Mouse (Mus musculus) kidney, postnatal 0 days (tissue): ENCODE measurements around the gene Evi2. TPM values are rescaled to one million over a fixed set of nuclear protein-coding genes. Genes with fewer than 3 reads are reported as not detected.

Experiments
- ATAC-seq: fragments of 200-750 bp; cut with Nextera tagmentation; replicated peaks from 2 replicates; pipeline ENCODE4 v1.8.0; 2017; ENCODE audit warnings: low read depth, moderate number of reproducible peaks, moderate TSS enrichment, moderate library complexity; ENCODE audit not compliant: low FRiP score
- DNase-seq: peaks from one replicate; pipeline ENCODE4 v3.0.0-alpha.2; 2016; ENCODE audit warnings: low spot score
- H3K27ac ChIP-seq: fragments of 300-500 bp; sonication (generic); 2 replicates; pipeline ENCODE4 v1.5.1; 2014; ENCODE audit warnings: mild to moderate bottlenecking
- H3K27me3 ChIP-seq: fragments of 300-500 bp; sonication (generic); 2 replicates; pipeline ENCODE4 v1.6.1; 2014; ENCODE audit warnings: low read length, mixed read lengths; ENCODE audit not compliant: insufficient read depth
- H3K36me3 ChIP-seq: fragments of 300-500 bp; sonication (generic); 2 replicates; pipeline ENCODE4 v1.6.1; 2014; ENCODE audit warnings: low read length, mixed read lengths; ENCODE audit not compliant: insufficient read depth
- H3K4me1 ChIP-seq: fragments of 300-500 bp; sonication (generic); replicated peaks from 2 replicates; pipeline ENCODE4 v1.6.1; 2014; ENCODE audit warnings: antibody characterized with exemption, low read length, mixed read lengths; ENCODE audit not compliant: insufficient read depth
- H3K4me2 ChIP-seq: fragments of 300-500 bp; sonication (generic); 2 replicates; pipeline ENCODE4 v1.6.1; 2014; ENCODE audit warnings: mild to moderate bottlenecking, low read length, moderate library complexity, mixed read lengths
- H3K4me3 ChIP-seq: fragments of 300-500 bp; sonication (generic); replicated peaks from 2 replicates; pipeline ENCODE4 v1.5.1; 2014; ENCODE audit warnings: low read depth, low read length
- H3K9ac ChIP-seq: fragments of 300-500 bp; sonication (generic); 2 replicates; pipeline ENCODE4 v1.6.1; 2014; ENCODE audit warnings: low read depth, low read length
- H3K9me3 ChIP-seq: fragments of 300-500 bp; sonication (generic); replicated peaks from 2 replicates; pipeline ENCODE4 v1.6.1; 2016; ENCODE audit warnings: low read length, inconsistent platforms, mixed read lengths
- CTCF ChIP-seq: IDR thresholded peaks from 2 replicates; pipeline ENCODE4 v1.5.1; 2016; ENCODE audit warnings: antibody characterized with exemption, low read depth, mild to moderate bottlenecking, moderate library complexity
- WGBS: fragments of 180-500 bp; shearing (Covaris S2); extraction: QIAGEN DNeasy Blood & Tissue Kit; methylation state at CpG from one replicate; pipeline ENCODE4 v1.1.7; 2014; 5-methylcytosine and 5-hydroxymethylcytosine counted together
- polyA plus RNA-seq: library from polyadenylated mRNA; unstranded; fragments of >200 nt; fragmentation: Nextera tagmentation; extraction: Ambion mirVana; gene quantifications from 2 replicates; pipeline ENCODE4 v1.2.1, GENCODE M21; 2015

The Evi2 gene
- polyA plus RNA-seq, 1 experiment from 2014 or later = 0.12 TPM

GRCm38 (mm10) chr11:79522944-79523343 is 7.4 kb downstream of the Evi2 start:
- no peak overlapping the region for H3K27ac ChIP-seq
- no peaks in the 10 kb centered on the region for H3K27me3 ChIP-seq
- 0 out of 2 replicates have a peak, but pooled peaks cover 4% of the 10 kb centered on the region for H3K4me1 ChIP-seq
- DNase-seq (no peak), ATAC-seq (no peak)
- no peak overlapping the region for H3K4me2 ChIP-seq
- no peaks in the 10 kb centered on the region for H3K9me3 ChIP-seq
- no peak overlapping the region for H3K9ac ChIP-seq
- peaks cover 4% of the 10 kb centered on the region; the same call in 1 of the 2 replicates for H3K36me3 ChIP-seq
- TF ChIP-seq CTCF = no peak
- H3K4me3 ChIP-seq = no peak overlapping the region
- 80% methylated on average over 1 of the region's 1 CpGs for WGBS

DNA sequence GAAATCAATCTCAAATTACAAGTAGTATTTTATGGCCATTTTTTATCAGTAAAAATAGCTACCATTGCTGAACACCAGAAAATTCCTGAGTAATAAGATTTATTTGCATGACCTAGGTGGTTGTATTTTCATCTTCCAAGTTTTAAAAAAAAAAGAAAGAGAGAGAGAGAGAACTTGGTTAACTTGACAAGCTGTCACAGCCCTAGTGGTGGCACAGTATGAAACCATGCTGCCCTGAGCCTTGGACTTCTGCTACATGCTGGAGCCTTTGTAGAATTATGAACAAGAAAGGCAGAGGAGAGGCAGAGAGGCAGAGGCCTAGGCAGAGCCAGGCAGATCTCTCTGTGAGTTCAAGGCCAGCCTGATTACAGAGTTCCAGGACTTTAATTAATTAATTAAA is 8.5 kb downstream of the Evi2 start:
- Histone ChIP-seq H3K9ac (no peak overlapping the region), H3K27me3 (no peaks in the 10 kb centered on the region), H3K4me2 (no peak overlapping the region), H3K4me1 (0 out of 2 replicates have a peak, but pooled peaks cover under 1% of the 10 kb centered on the region), H3K9me3 (no peaks in the 10 kb centered on the region), H3K4me3 (no peak overlapping the region), H3K27ac (no peak overlapping the region), H3K36me3 (0 out of 2 replicates have a peak, but pooled peaks cover under 1% of the 10 kb centered on the region)
- ATAC-seq (no peak), DNase-seq (no peak)
- no peak for TF ChIP-seq CTCF

DNA sequence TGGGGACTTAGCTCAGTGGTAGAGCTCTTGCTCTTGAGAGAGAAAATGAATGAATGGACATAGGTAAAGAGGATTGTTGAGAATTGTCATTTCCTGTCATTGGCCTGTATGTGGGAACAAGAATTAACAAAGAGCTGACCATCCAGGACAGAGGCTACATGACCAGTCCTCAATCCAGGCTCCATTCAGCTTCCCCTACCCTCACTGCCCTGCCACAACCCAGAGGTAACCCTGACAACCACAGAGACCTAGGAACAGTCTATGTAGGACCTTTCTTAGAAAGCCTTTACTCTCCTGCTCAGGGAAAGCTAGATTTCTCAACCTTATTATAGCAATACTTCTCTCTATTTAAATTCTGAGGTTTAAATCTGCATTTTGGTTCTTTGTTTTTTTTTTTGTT is 9.6 kb downstream of the Evi2 start:
- H3K36me3 ChIP-seq = no peaks in the 10 kb centered on the region
- H3K27me3 ChIP-seq = no peaks in the 10 kb centered on the region
- H3K9ac ChIP-seq = no peak overlapping the region
- no peak overlapping the region for H3K4me3 ChIP-seq
- H3K4me2 ChIP-seq = no peak overlapping the region
- TF ChIP-seq CTCF = no peak
- no peak overlapping the region for H3K27ac ChIP-seq
- DNase-seq = no peak
- H3K4me1 ChIP-seq = no peaks in the 10 kb centered on the region
- no peaks in the 10 kb centered on the region for H3K9me3 ChIP-seq
- ATAC-seq = no peak

- Histone ChIP-seq H3K4me3 (no peak overlapping the region), H3K9ac (no peak overlapping the region), H3K4me1 (no peaks in the 10 kb centered on the region), H3K27me3 (no peaks in the 10 kb centered on the region), H3K4me2 (no peak overlapping the region), H3K36me3 (no peaks in the 10 kb centered on the region), H3K9me3 (no peaks in the 10 kb centered on the region), H3K27ac (no peak overlapping the region)
- DNase-seq = no peak
- 70% methylated on average over 1 of the region's 1 CpGs for WGBS
- ATAC-seq = no peak
- no peak for TF ChIP-seq CTCF
Measured at GRCm38 (mm10) chr11:79519878-79520291, 10.5 kb downstream of the Evi2 start.

GRCm38 (mm10) chr11:79519299-79519698 is 11.1 kb downstream of the Evi2 start:
- WGBS = 86% methylated on average over 6 of the region's 6 CpGs
- TF ChIP-seq CTCF = no peak
- Histone ChIP-seq H3K9ac (no peak overlapping the region), H3K9me3 (no peaks in the 10 kb centered on the region), H3K27ac (no peak overlapping the region), H3K4me2 (no peak overlapping the region), H3K4me3 (no peak overlapping the region), H3K27me3 (no peaks in the 10 kb centered on the region), H3K36me3 (no peaks in the 10 kb centered on the region), H3K4me1 (no peaks in the 10 kb centered on the region)
- DNase-seq (no peak), ATAC-seq (no peak)

GRCm38 (mm10) chr11:79515798-79516197 is 14.6 kb downstream of the Evi2 start:
- ATAC-seq (no peak), DNase-seq (no peak)
- TF ChIP-seq CTCF = no peak
- Histone ChIP-seq H3K27me3 (no peaks in the 10 kb centered on the region), H3K4me2 (no peak overlapping the region), H3K9ac (no peak overlapping the region), H3K4me3 (no peak overlapping the region), H3K36me3 (no peaks in the 10 kb centered on the region), H3K27ac (no peak overlapping the region), H3K4me1 (no peaks in the 10 kb centered on the region), H3K9me3 (no peaks in the 10 kb centered on the region)
- 96% methylated on average over 2 of the region's 2 CpGs for WGBS

DNA sequence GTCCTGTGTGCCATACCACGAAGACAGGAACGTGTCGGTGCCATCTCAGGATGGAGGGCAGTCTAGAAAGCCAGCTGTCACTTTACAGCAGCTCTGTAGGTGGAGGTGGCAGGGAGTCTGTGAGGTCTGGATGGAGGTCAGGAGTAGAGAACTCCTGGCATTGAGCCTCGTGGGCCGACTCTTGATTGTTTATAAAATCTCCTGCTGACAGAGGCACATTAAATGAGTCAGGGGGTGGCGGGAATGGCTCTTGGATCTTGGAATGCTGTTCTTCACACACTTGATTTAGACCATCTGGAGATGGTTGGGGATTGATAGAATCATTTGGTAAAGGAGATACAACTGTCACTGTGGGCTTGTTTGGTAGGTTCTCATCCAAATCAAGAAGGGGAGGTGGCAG is 15.1 kb downstream of the Evi2 start:
- ATAC-seq = no peak
- WGBS = 59% methylated on average over 6 of the region's 6 CpGs
- no peak for TF ChIP-seq CTCF
- H3K4me1 ChIP-seq = no peaks in the 10 kb centered on the region
- no peaks in the 10 kb centered on the region for H3K27me3 ChIP-seq
- H3K4me2 ChIP-seq = no peak overlapping the region
- no peak for DNase-seq
- no peaks in the 10 kb centered on the region for H3K9me3 ChIP-seq
- no peaks in the 10 kb centered on the region for H3K36me3 ChIP-seq
- no peak overlapping the region for H3K9ac ChIP-seq
- no peak overlapping the region for H3K27ac ChIP-seq
- H3K4me3 ChIP-seq = no peak overlapping the region
